Mouse (Mus musculus) bone marrow macrophage, adult 2 months (primary cell): ENCODE measurements around the gene Fhl2. TPM values are rescaled to one million over a fixed set of nuclear protein-coding genes. Genes with fewer than 3 reads are reported as not detected.

Experiments used
- H3K27ac ChIP-seq: 2 replicates; pipeline ENCODE4 v1.5.1; 2012; ENCODE audit warnings: low read depth, low read length; ENCODE audit not compliant: insufficient read depth
- H3K4me1 ChIP-seq: 2 replicates; pipeline ENCODE4 v1.6.1; 2012; ENCODE audit warnings: low read length; ENCODE audit not compliant: control insufficient read depth, insufficient read depth
- H3K4me3 ChIP-seq: 2 replicates; pipeline ENCODE4 v1.5.1; 2012; ENCODE audit warnings: mild to moderate bottlenecking, low read length, moderate library complexity; ENCODE audit not compliant: insufficient read depth
- CTCF ChIP-seq: IDR thresholded peaks from 2 replicates; pipeline ENCODE4 v1.5.1; 2012; ENCODE audit warnings: low read depth, mild to moderate bottlenecking, low read length, moderate library complexity
- POLR2A ChIP-seq: IDR thresholded peaks from 2 replicates; pipeline ENCODE4 v1.6.1; 2012; ENCODE audit warnings: mild to moderate bottlenecking, low read depth, low read length, borderline replicate concordance
- polyA plus RNA-seq: library from polyadenylated mRNA; stranded (reverse); fragments of >200 nt; gene quantifications from 2 replicates; pipeline ENCODE4 v1.2.4, GENCODE M21; 2012; ENCODE audit not compliant: missing spikeins, insufficient read depth, insufficient read length

The Fhl2 gene
- polyA plus RNA-seq, 1 experiment: 0.39 TPM

DNA sequence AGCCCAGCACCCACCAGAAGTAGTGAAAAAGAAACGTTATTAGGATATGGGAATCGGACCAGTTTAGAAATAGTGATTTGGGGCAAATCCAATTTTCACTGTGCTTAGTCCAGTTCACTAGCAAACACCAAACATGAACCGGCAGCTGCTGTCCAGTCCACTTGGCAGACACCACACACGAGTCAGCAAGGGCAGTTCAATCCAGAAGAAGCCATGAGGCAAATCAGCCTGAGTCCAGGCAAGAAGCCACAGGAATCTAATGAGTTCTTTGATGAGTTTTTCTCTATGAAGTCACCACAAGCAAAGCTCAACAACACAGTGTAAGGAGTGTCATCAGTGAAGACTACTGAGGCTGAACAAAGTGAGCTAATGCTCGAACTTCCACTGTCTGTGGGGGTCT, 26.3 kb upstream of the Fhl2 start:
- no peak overlapping the region for H3K27ac ChIP-seq
- TF ChIP-seq CTCF: no peak
- TF ChIP-seq POLR2A: no peak
- H3K4me1 ChIP-seq: no peaks in the 10 kb centered on the region
- no peak overlapping the region for H3K4me3 ChIP-seq

GRCm38 (mm10) chr1:43218016-43218680, 21.4 kb upstream of the Fhl2 start:
- Histone ChIP-seq H3K27ac (no peak overlapping the region), H3K4me1 (no peaks in the 10 kb centered on the region), H3K4me3 (no peak overlapping the region)
- no peak for TF ChIP-seq CTCF
- TF ChIP-seq POLR2A: no peak

GRCm38 (mm10) chr1:43215601-43216000, 18.8 kb upstream of the Fhl2 start:
- H3K4me3 ChIP-seq: no peak overlapping the region
- H3K27ac ChIP-seq: no peak overlapping the region
- TF ChIP-seq POLR2A (no peak), CTCF (no peak)
- no peaks in the 10 kb centered on the region for H3K4me1 ChIP-seq

GRCm38 (mm10) chr1:43211274-43211673, 14.5 kb upstream of the Fhl2 start:
- TF ChIP-seq CTCF (no peak), POLR2A (no peak)
- Histone ChIP-seq H3K27ac (no peak overlapping the region), H3K4me1 (no peaks in the 10 kb centered on the region), H3K4me3 (no peak overlapping the region)

GRCm38 (mm10) chr1:43210285-43210684, 13.5 kb upstream of the Fhl2 start:
- TF ChIP-seq POLR2A: no peak
- no peak for TF ChIP-seq CTCF
- Histone ChIP-seq H3K27ac (no peak overlapping the region), H3K4me1 (no peaks in the 10 kb centered on the region), H3K4me3 (no peak overlapping the region)

DNA sequence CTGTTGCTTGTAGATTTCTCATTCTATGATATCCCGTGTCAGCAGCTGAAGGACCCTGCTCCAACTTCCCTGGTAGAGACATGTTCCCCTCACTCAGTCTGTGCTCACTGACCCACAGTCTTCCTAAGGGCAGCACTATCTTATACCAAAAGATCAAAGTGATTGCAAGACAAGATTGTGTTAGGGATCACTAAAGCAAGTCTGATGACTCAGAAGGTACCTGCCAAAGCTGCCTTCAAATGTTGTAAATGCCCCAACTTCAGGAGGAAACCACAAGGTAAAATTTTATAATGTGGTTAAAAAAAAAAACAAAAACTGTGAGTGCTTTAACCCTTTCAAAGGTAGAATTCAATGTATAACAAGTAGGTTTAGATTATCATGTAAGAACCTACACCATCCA, 10.4 kb upstream of the Fhl2 start:
- Histone ChIP-seq H3K27ac (no peak overlapping the region), H3K4me1 (no peaks in the 10 kb centered on the region), H3K4me3 (no peak overlapping the region)
- no peak for TF ChIP-seq POLR2A
- TF ChIP-seq CTCF: no peak

DNA sequence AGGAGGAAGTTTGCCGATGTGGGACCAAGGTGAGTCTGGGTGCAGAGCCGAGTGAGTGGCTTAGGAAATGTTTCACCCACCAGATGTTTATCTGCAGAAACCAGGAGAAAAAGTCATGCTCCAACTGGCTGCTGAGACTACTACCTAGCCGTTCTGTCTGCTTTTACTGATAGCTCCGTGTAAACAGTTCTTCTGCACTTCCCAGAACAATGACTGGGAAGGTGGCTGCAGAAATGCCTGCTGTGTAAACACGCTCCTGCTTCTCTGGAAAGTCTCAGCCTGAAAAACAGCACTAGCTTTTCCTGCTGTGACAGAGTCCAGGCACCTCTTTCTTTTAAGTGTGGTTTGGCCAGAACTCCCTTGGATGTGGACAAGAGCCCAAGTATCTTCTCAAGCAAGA, 6.5 kb upstream of the Fhl2 start:
- TF ChIP-seq POLR2A (no peak), CTCF (no peak)
- H3K27ac ChIP-seq: no peak overlapping the region
- H3K4me1 ChIP-seq: no peaks in the 10 kb centered on the region
- no peak overlapping the region for H3K4me3 ChIP-seq

DNA sequence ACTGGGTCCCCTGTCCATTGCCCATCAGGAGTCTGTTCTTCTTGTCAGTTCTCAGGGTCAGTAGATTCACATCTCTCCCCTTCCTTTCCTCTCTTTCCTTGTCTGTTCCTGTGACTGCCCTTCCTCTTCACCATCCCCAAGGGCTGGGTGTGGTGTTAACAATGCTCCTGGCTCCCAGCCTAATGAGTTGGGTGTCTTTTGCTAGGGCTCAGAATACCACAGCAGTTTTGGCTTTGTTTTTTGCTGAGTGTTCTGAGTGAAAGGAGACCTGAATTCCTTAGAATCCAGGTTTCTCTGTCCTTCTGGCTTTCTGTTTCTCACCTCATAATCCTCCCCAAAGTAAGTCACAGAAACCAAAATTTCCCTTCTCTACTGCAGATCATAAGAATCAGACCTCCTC, 5.4 kb upstream of the Fhl2 start:
- H3K4me1 ChIP-seq: no peaks in the 10 kb centered on the region
- H3K4me3 ChIP-seq: no peak overlapping the region
- TF ChIP-seq POLR2A: no peak
- no peak for TF ChIP-seq CTCF

DNA sequence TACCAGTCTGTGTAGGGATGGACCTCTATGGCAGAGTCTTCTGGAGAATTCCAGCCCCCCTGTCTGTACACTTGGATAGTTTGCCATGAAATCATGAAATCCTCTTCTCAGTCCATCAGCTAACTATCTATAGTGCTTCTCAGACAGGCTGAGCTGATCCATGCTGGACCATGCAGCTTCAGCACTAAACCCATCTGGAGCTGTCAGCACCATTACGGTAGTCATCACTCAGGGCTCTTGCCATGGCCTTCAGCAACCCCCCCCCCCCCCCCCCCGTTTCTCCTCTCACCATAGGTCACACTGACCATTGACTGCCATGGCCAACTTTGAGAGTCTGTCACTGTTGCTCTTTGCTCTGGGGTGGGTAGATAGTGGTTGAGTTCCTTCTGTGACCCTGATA, 5.0 kb upstream of the Fhl2 start:
- Histone ChIP-seq H3K4me3 (no peak overlapping the region), H3K4me1 (no peaks in the 10 kb centered on the region), H3K27ac (no peak overlapping the region)
- TF ChIP-seq POLR2A: no peak
- TF ChIP-seq CTCF: no peak

More for the DNA sequence above, 5.4 kb upstream of the Fhl2 start:
- no peak overlapping the region for H3K27ac ChIP-seq

DNA sequence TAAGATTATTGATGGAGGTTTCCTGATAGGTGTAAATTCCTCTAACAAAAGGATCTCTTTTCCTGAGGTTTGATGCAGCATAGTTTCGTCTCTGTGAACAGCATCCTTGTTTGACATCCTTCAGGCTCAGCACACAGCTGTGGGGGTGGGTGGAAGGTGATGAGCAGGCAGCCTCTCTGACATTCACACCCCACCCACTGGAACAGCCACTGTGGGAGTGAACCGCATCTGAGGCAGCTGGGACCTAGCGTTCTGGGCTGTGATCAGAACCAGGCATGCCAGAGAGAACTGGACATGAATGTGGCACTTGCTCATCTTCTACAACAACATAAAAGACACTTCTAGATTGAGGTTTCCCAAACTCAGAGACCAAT, 3.1 kb upstream of the Fhl2 start:
- Histone ChIP-seq H3K27ac (no peak overlapping the region), H3K4me3 (no peak overlapping the region), H3K4me1 (no peaks in the 10 kb centered on the region)
- TF ChIP-seq CTCF (no peak), POLR2A (no peak)
